Mouse (Mus musculus): Measurements from ENCODE around the gene a. TPM values are rescaled to one million over a fixed set of nuclear protein-coding genes. Genes with fewer than 3 reads are reported as not detected.

The a gene
- polyA plus RNA-seq, 1 experiment from 2014 or later = 0.32 TPM

GRCm38 (mm10) chr2:154810821-154811220 is 19.6 kb downstream of the a start:
- peaks cover 13% of the 10 kb centered on the region for H3K36me3 ChIP-seq (replicated peaks)
- H3K4me1 ChIP-seq (replicated peaks) = peaks cover 45% of the 10 kb centered on the region
- no peaks in the 10 kb centered on the region for H3K27me3 ChIP-seq
- no peak overlapping the region for H3K9ac ChIP-seq
- no peak overlapping the region for H3K4me2 ChIP-seq
- H3K4me3 ChIP-seq (replicated peaks) = no peak overlapping the region
- ATAC-seq (ENCODE audit: insufficient read depth) = no peak
- H3K27ac ChIP-seq (replicated peaks) = no peak overlapping the region
- WGBS (ENCODE audit: insufficient replicate concordance) = 90% methylated on average over 1 of the region's 1 CpGs
- no peaks in the 10 kb centered on the region for H3K9me3 ChIP-seq (replicated peaks)

- peaks cover 10% of the 10 kb centered on the region for H3K36me3 ChIP-seq (replicated peaks)
- no peaks in the 10 kb centered on the region for H3K27me3 ChIP-seq
- H3K27ac ChIP-seq (replicated peaks) = no peak overlapping the region
- WGBS (ENCODE audit: insufficient replicate concordance) = 86% methylated on average over 2 of the region's 2 CpGs
- no peak for ATAC-seq (ENCODE audit: insufficient read depth)
- no peaks in the 10 kb centered on the region for H3K9me3 ChIP-seq (replicated peaks)
- H3K4me1 ChIP-seq (replicated peaks) = peaks cover 47% of the 10 kb centered on the region
- no peak overlapping the region for H3K4me2 ChIP-seq
- H3K4me3 ChIP-seq (replicated peaks) = no peak overlapping the region
- H3K9ac ChIP-seq = no peak overlapping the region
Observed at GRCm38 (mm10) chr2:154813426-154813825, 22.2 kb downstream of the a start.

- no peaks in the 10 kb centered on the region for H3K9me3 ChIP-seq (replicated peaks)
- H3K27ac ChIP-seq (replicated peaks) = no peak overlapping the region
- 52% methylated on average over 3 of the region's 3 CpGs for WGBS (ENCODE audit: insufficient replicate concordance)
- no peak overlapping the region for H3K4me2 ChIP-seq
- no peaks in the 10 kb centered on the region for H3K27me3 ChIP-seq
- H3K9ac ChIP-seq = no peak overlapping the region
- no peak for ATAC-seq (ENCODE audit: insufficient read depth)
- peaks cover 57% of the 10 kb centered on the region for H3K4me1 ChIP-seq (replicated peaks)
- H3K36me3 ChIP-seq (replicated peaks) = peaks cover 23% of the 10 kb centered on the region
- H3K4me3 ChIP-seq (replicated peaks) = no peak overlapping the region
Observed at GRCm38 (mm10) chr2:154817089-154817488, 25.9 kb downstream of the a start.

GRCm38 (mm10) chr2:154817788-154818187 is 26.6 kb downstream of the a start:
- 7% methylated on average over 1 of the region's 1 CpGs for WGBS (ENCODE audit: insufficient replicate concordance)
- H3K4me3 ChIP-seq (replicated peaks) = no peak overlapping the region
- peaks cover 59% of the 10 kb centered on the region for H3K4me1 ChIP-seq (replicated peaks)
- no peaks in the 10 kb centered on the region for H3K9me3 ChIP-seq (replicated peaks)
- no peaks in the 10 kb centered on the region for H3K27me3 ChIP-seq
- no peak overlapping the region for H3K4me2 ChIP-seq
- H3K27ac ChIP-seq (replicated peaks) = no peak overlapping the region
- H3K36me3 ChIP-seq (replicated peaks) = peaks cover 25% of the 10 kb centered on the region
- ATAC-seq (ENCODE audit: insufficient read depth) = peak; percentile 8; the same call in 1 of the 2 replicates
- H3K9ac ChIP-seq = no peak overlapping the region

GRCm38 (mm10) chr2:154818599-154818998 is 27.4 kb downstream of the a start:
- no peak overlapping the region for H3K27ac ChIP-seq (replicated peaks)
- H3K4me2 ChIP-seq = no peak overlapping the region
- WGBS (ENCODE audit: insufficient replicate concordance) = 54% methylated on average over 1 of the region's 1 CpGs
- H3K36me3 ChIP-seq (replicated peaks) = peaks cover 26% of the 10 kb centered on the region
- peaks cover 59% of the 10 kb centered on the region for H3K4me1 ChIP-seq (replicated peaks)
- ATAC-seq (ENCODE audit: insufficient read depth) = no peak
- H3K9me3 ChIP-seq (replicated peaks) = no peaks in the 10 kb centered on the region
- H3K27me3 ChIP-seq = no peaks in the 10 kb centered on the region
- H3K4me3 ChIP-seq (replicated peaks) = no peak overlapping the region
- no peak overlapping the region for H3K9ac ChIP-seq

- no peaks in the 10 kb centered on the region for H3K9me3 ChIP-seq (replicated peaks)
- H3K9ac ChIP-seq = no peak overlapping the region
- H3K4me3 ChIP-seq (replicated peaks) = no peak overlapping the region
- H3K27ac ChIP-seq (replicated peaks) = no peak overlapping the region
- H3K27me3 ChIP-seq = no peaks in the 10 kb centered on the region
- no peak overlapping the region for H3K4me2 ChIP-seq
- WGBS (ENCODE audit: insufficient replicate concordance) = 26% methylated on average over 1 of the region's 1 CpGs
- peaks cover 29% of the 10 kb centered on the region for H3K36me3 ChIP-seq (replicated peaks)
- peaks cover 56% of the 10 kb centered on the region for H3K4me1 ChIP-seq (replicated peaks)
- ATAC-seq (ENCODE audit: insufficient read depth) = no peak
Observed at GRCm38 (mm10) chr2:154820346-154820745, 29.1 kb downstream of the a start.

- H3K9ac ChIP-seq = no peak overlapping the region
- H3K4me3 ChIP-seq (replicated peaks) = no peak overlapping the region
- H3K36me3 ChIP-seq (replicated peaks) = peaks cover 54% of the 10 kb centered on the region
- H3K27ac ChIP-seq (replicated peaks) = no peak overlapping the region
- H3K27me3 ChIP-seq = no peaks in the 10 kb centered on the region
- no peak overlapping the region for H3K4me2 ChIP-seq
- WGBS (ENCODE audit: insufficient replicate concordance) = 73% methylated on average over 1 of the region's 1 CpGs
- H3K4me1 ChIP-seq (replicated peaks) = peaks cover 28% of the 10 kb centered on the region
- no peak for ATAC-seq (ENCODE audit: insufficient read depth)
- no peaks in the 10 kb centered on the region for H3K9me3 ChIP-seq (replicated peaks)
Observed at GRCm38 (mm10) chr2:154826054-154826538, 34.9 kb downstream of the a start.

- H3K4me2 ChIP-seq = no peak overlapping the region
- H3K36me3 ChIP-seq (replicated peaks) = peaks cover 44% of the 10 kb centered on the region
- no peaks in the 10 kb centered on the region for H3K9me3 ChIP-seq (replicated peaks)
- H3K27me3 ChIP-seq = no peaks in the 10 kb centered on the region
- no peak overlapping the region for H3K27ac ChIP-seq (replicated peaks)
- H3K9ac ChIP-seq = no peak overlapping the region
- H3K4me1 ChIP-seq (replicated peaks) = peaks cover 33% of the 10 kb centered on the region
- WGBS (ENCODE audit: insufficient replicate concordance) = 89% methylated on average over 4 of the region's 4 CpGs
- no peak for ATAC-seq (ENCODE audit: insufficient read depth)
- no peak overlapping the region for H3K4me3 ChIP-seq (replicated peaks)
Observed at GRCm38 (mm10) chr2:154827521-154827920, 36.3 kb downstream of the a start.

- Histone ChIP-seq H3K4me3 (replicated peaks) (no peak overlapping the region), H3K4me2 (no peak overlapping the region), H3K4me1 (replicated peaks) (peaks cover 34% of the 10 kb centered on the region), H3K27ac (replicated peaks) (no peak overlapping the region), H3K9ac (no peak overlapping the region), H3K36me3 (replicated peaks) (peaks cover 29% of the 10 kb centered on the region), H3K9me3 (replicated peaks) (no peaks in the 10 kb centered on the region), H3K27me3 (no peaks in the 10 kb centered on the region)
- ATAC-seq (ENCODE audit: insufficient read depth) = peak; percentile 49; the same call in 1 of the 2 replicates
- 42% methylated on average over 4 of the region's 4 CpGs for WGBS (ENCODE audit: insufficient replicate concordance)
Observed at GRCm38 (mm10) chr2:154832471-154832870, 41.3 kb downstream of the a start.

- H3K27ac ChIP-seq (replicated peaks) = no peak overlapping the region
- no peak overlapping the region for H3K4me2 ChIP-seq
- no peaks in the 10 kb centered on the region for H3K9me3 ChIP-seq (replicated peaks)
- peaks cover 34% of the 10 kb centered on the region for H3K4me1 ChIP-seq (replicated peaks)
- H3K36me3 ChIP-seq (replicated peaks) = peaks cover 22% of the 10 kb centered on the region
- H3K27me3 ChIP-seq = no peaks in the 10 kb centered on the region
- no peak for ATAC-seq (ENCODE audit: insufficient read depth)
- H3K4me3 ChIP-seq (replicated peaks) = no peak overlapping the region
- H3K9ac ChIP-seq = no peak overlapping the region
- WGBS (ENCODE audit: insufficient replicate concordance) = 93% methylated on average over 6 of the region's 6 CpGs
Observed at GRCm38 (mm10) chr2:154834149-154834865, 43.1 kb downstream of the a start.

- no peak overlapping the region for H3K27ac ChIP-seq (replicated peaks)
- H3K4me1 ChIP-seq (replicated peaks) = peaks cover 14% of the 10 kb centered on the region
- ATAC-seq (ENCODE audit: insufficient read depth) = no peak
Observed at GRCm38 (mm10) chr2:154836537-154836936, 45.3 kb downstream of the a start.

GRCm38 (mm10) chr2:154848086-154848485 is 56.9 kb downstream of the a start:
- no peak for ATAC-seq (ENCODE audit: insufficient read depth)
- Histone ChIP-seq H3K9ac (no peak overlapping the region), H3K36me3 (replicated peaks) (peaks cover 45% of the 10 kb centered on the region)

More at GRCm38 (mm10) chr2:154836537-154836936, 45.3 kb downstream of the a start:
- H3K4me2 ChIP-seq = no peak overlapping the region
- peaks cover 12% of the 10 kb centered on the region for H3K36me3 ChIP-seq (replicated peaks)
- H3K4me3 ChIP-seq (replicated peaks) = no peak overlapping the region
- no peaks in the 10 kb centered on the region for H3K27me3 ChIP-seq
- no peaks in the 10 kb centered on the region for H3K9me3 ChIP-seq (replicated peaks)
- H3K9ac ChIP-seq = no peak overlapping the region
- WGBS (ENCODE audit: insufficient replicate concordance) = 91% methylated on average over 2 of the region's 2 CpGs

More at GRCm38 (mm10) chr2:154848086-154848485, 56.9 kb downstream of the a start:
- 0 out of 2 replicates have a peak, but pooled peaks cover 10% of the 10 kb centered on the region for H3K4me1 ChIP-seq (replicated peaks)
- no peak overlapping the region for H3K27ac ChIP-seq (replicated peaks)
- no peak overlapping the region for H3K4me2 ChIP-seq
- no peak overlapping the region for H3K4me3 ChIP-seq (replicated peaks)
- H3K27me3 ChIP-seq = no peaks in the 10 kb centered on the region
- H3K9me3 ChIP-seq (replicated peaks) = no peaks in the 10 kb centered on the region
